Mouse (Mus musculus) megakaryocyte, embryonic 14.5 days (primary cell): Measurements from ENCODE around the gene Sbno1. TPM values are rescaled to one million over a fixed set of nuclear protein-coding genes. Genes with fewer than 3 reads are reported as not detected.

Source experiments
- H3K27me3 ChIP-seq: replicated peaks from 2 replicates; pipeline ENCODE3; 2012; ENCODE audit warnings: inconsistent platforms
- H3K36me3 ChIP-seq: replicated peaks from 2 replicates; pipeline ENCODE3; 2012; ENCODE audit warnings: low read length, inconsistent platforms, mixed read lengths
- H3K4me1 ChIP-seq: 2 replicates; pipeline ENCODE4 v1.6.1; 2012; ENCODE audit warnings: inconsistent platforms
- H3K4me3 ChIP-seq: replicated peaks from 2 replicates; pipeline ENCODE3; 2012; ENCODE audit warnings: moderate library complexity, mild to moderate bottlenecking, inconsistent platforms
- H3K9me3 ChIP-seq: 2 replicates; pipeline ENCODE4 v1.6.1; 2012; ENCODE audit warnings: inconsistent platforms
- FLI1 ChIP-seq: IDR thresholded peaks from 2 replicates; pipeline ENCODE4 v1.6.1; 2012; ENCODE audit warnings: low read length, inconsistent platforms, mixed read lengths
- GATA1 ChIP-seq: IDR thresholded peaks from 3 replicates; pipeline ENCODE4 v1.6.1; 2012; ENCODE audit warnings: mixed read lengths, low read length, inconsistent platforms, borderline replicate concordance
- polyA plus RNA-seq: library from polyadenylated mRNA; stranded (reverse); fragments of >175 nt; gene quantifications from 2 replicates; pipeline ENCODE4 v1.2.3, GENCODE M21; 2012; ENCODE audit warnings: low replicate concordance; ENCODE audit not compliant: insufficient read depth

The Sbno1 gene
- polyA plus RNA-seq, 1 experiment: 4.3 TPM

- TF ChIP-seq FLI1 (no peak), GATA1 (no peak)
- peaks cover 97% of the 10 kb centered on the region for H3K36me3 ChIP-seq
- no peaks in the 10 kb centered on the region for H3K9me3 ChIP-seq
- H3K4me1 ChIP-seq: peaks cover 56% of the 10 kb centered on the region
- H3K4me3 ChIP-seq: no peak overlapping the region
- H3K27me3 ChIP-seq: no peaks in the 10 kb centered on the region
Observed at GRCm38 (mm10) chr5:124454082-124454419, 28.2 kb upstream of the Sbno1 start.

- TF ChIP-seq GATA1: no peak
- peaks cover 97% of the 10 kb centered on the region for H3K36me3 ChIP-seq
- no peak overlapping the region for H3K4me3 ChIP-seq
- no peaks in the 10 kb centered on the region for H3K9me3 ChIP-seq
- no peaks in the 10 kb centered on the region for H3K27me3 ChIP-seq
- peaks cover 61% of the 10 kb centered on the region for H3K4me1 ChIP-seq
Observed at GRCm38 (mm10) chr5:124453339-124454081, 27.7 kb upstream of the Sbno1 start.

- Histone ChIP-seq H3K36me3 (peaks cover 97% of the 10 kb centered on the region), H3K27me3 (no peaks in the 10 kb centered on the region), H3K9me3 (no peaks in the 10 kb centered on the region), H3K4me1 (peaks cover 68% of the 10 kb centered on the region), H3K4me3 (no peak overlapping the region)
- TF ChIP-seq FLI1 (no peak), GATA1 (no peak)
Observed at GRCm38 (mm10) chr5:124452494-124453228, 26.9 kb upstream of the Sbno1 start.

- H3K4me3 ChIP-seq: no peak overlapping the region
- H3K4me1 ChIP-seq: peaks cover 77% of the 10 kb centered on the region
- no peaks in the 10 kb centered on the region for H3K9me3 ChIP-seq
- H3K27me3 ChIP-seq: no peaks in the 10 kb centered on the region
- peaks cover 87% of the 10 kb centered on the region for H3K36me3 ChIP-seq
- TF ChIP-seq GATA1: no peak
- TF ChIP-seq FLI1: no peak
Observed at GRCm38 (mm10) chr5:124450641-124451340, 25.0 kb upstream of the Sbno1 start.

GRCm38 (mm10) chr5:124450051-124450450 is 24.2 kb upstream of the Sbno1 start:
- H3K9me3 ChIP-seq: no peaks in the 10 kb centered on the region
- H3K27me3 ChIP-seq: no peaks in the 10 kb centered on the region
- peaks cover 70% of the 10 kb centered on the region for H3K4me1 ChIP-seq
- no peak overlapping the region for H3K4me3 ChIP-seq
- TF ChIP-seq FLI1: no peak
- no peak for TF ChIP-seq GATA1
- H3K36me3 ChIP-seq: peaks cover 81% of the 10 kb centered on the region

- H3K27me3 ChIP-seq: no peaks in the 10 kb centered on the region
- TF ChIP-seq FLI1 (no peak), GATA1 (no peak)
- peaks cover 69% of the 10 kb centered on the region for H3K4me1 ChIP-seq
- no peak overlapping the region for H3K4me3 ChIP-seq
- no peaks in the 10 kb centered on the region for H3K9me3 ChIP-seq
- peaks cover 76% of the 10 kb centered on the region for H3K36me3 ChIP-seq
Observed at GRCm38 (mm10) chr5:124449494-124449893, 23.7 kb upstream of the Sbno1 start.

- TF ChIP-seq GATA1 (no peak), FLI1 (no peak)
- Histone ChIP-seq H3K4me3 (peak overlapping the region; percentile 94), H3K36me3 (peaks cover 46% of the 10 kb centered on the region), H3K4me1 (peaks cover 75% of the 10 kb centered on the region), H3K9me3 (no peaks in the 10 kb centered on the region), H3K27me3 (no peaks in the 10 kb centered on the region)
Observed at GRCm38 (mm10) chr5:124446301-124446881, 20.6 kb upstream of the Sbno1 start.

- Histone ChIP-seq H3K4me3 (peak overlapping the region; percentile 94), H3K27me3 (no peaks in the 10 kb centered on the region), H3K36me3 (peaks cover 40% of the 10 kb centered on the region), H3K9me3 (no peaks in the 10 kb centered on the region), H3K4me1 (peaks cover 78% of the 10 kb centered on the region)
- no peak for TF ChIP-seq GATA1
- TF ChIP-seq FLI1: no peak
Observed at GRCm38 (mm10) chr5:124445621-124446293, 20.0 kb upstream of the Sbno1 start.

- H3K4me1 ChIP-seq: peaks cover 79% of the 10 kb centered on the region
Observed at GRCm38 (mm10) chr5:124444661-124445561, 19.1 kb upstream of the Sbno1 start.

More at GRCm38 (mm10) chr5:124444661-124445561, 19.1 kb upstream of the Sbno1 start:
- peak overlapping the region; percentile 94 for H3K4me3 ChIP-seq
- no peaks in the 10 kb centered on the region for H3K27me3 ChIP-seq
- H3K9me3 ChIP-seq: no peaks in the 10 kb centered on the region
- peaks cover 31% of the 10 kb centered on the region for H3K36me3 ChIP-seq
- TF ChIP-seq FLI1: no peak
- no peak for TF ChIP-seq GATA1
